Mouse (Mus musculus): Measurements from ENCODE around the gene Arhgef17. TPM values are rescaled to one million over a fixed set of nuclear protein-coding genes. Genes with fewer than 3 reads are reported as not detected.
"Not testable (repeated sequence)": the region's sequence is repeated elsewhere in the genome, so short reads cannot be mapped to it uniquely, and the experiment has no call there.

Gene Arhgef17
- polyA plus RNA-seq, 1 experiment from 2014 or later = 6.5 TPM

DNA sequence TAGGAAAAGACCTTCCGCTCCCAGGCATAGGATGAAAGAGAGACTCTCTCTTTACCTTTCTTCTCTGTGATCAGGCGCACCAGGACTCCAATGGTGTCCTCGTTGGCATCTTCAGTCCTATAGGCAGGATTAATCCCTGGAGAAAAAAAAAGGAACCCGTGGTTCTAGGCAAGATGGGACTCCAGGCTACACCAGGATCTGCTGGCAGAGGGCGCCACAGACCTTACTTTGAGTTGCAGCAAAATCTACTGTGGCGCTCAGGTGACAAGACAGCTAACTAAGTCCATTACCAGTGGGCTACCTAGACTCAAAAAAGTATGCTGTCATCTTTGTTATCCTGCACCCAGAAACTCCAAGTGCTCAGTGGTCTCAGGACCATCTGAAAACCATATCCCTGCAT is 83.2 kb downstream of the Arhgef17 start:
- ATAC-seq (ENCODE audit: low FRiP score) = no peak
- WGBS = 23% methylated on average over 6 of the region's 6 CpGs
- H3K36me3 ChIP-seq (replicated peaks) = no peaks in the 10 kb centered on the region

GRCm38 (mm10) chr7:100847131-100847530 is 84.8 kb downstream of the Arhgef17 start:
- Histone ChIP-seq H3K27ac (no peak overlapping the region), H3K4me2 (no peak overlapping the region), H3K36me3 (replicated peaks) (peaks cover 4% of the 10 kb centered on the region; the same call in 1 of the 2 replicates), H3K4me3 (replicated peaks) (no peak overlapping the region), H3K9ac (no peak overlapping the region), H3K27me3 (no peaks in the 10 kb centered on the region), H3K4me1 (no peaks in the 10 kb centered on the region), H3K9me3 (no peaks in the 10 kb centered on the region)
- ATAC-seq (ENCODE audit: low FRiP score) = no peak
- WGBS = 85% methylated on average over 6 of the region's 6 CpGs

More for the DNA sequence above, 83.2 kb downstream of the Arhgef17 start:
- Histone ChIP-seq H3K27ac (no peak overlapping the region), H3K9ac (no peak overlapping the region), H3K4me3 (replicated peaks) (no peak overlapping the region), H3K4me2 (no peak overlapping the region), H3K9me3 (no peaks in the 10 kb centered on the region), H3K27me3 (no peaks in the 10 kb centered on the region), H3K4me1 (no peaks in the 10 kb centered on the region)

DNA sequence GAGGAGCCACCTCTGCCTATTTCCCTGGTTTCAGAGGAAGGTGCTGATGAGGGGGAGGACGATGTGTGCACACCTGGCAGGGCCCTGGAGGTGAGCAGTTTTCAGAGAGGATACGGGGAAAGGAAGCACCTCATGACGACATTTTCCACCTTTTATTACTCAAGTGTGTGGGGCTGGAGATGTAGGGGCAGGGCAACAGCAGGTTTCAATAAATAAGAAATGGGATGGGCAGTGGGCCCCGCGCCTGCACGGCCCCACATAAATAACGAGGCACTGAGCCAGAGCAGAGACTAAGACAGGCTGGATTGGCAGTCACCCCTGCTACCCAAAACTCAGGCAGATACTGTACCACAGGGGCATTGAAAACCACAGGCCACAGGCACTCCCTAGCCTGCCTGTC is 85.9 kb downstream of the Arhgef17 start:
- not testable (repeated sequence) for ATAC-seq (ENCODE audit: low FRiP score); H3K4me3 ChIP-seq (replicated peaks); H3K9ac ChIP-seq; H3K27ac ChIP-seq; H3K27me3 ChIP-seq; H3K4me2 ChIP-seq; H3K4me1 ChIP-seq; H3K9me3 ChIP-seq
- WGBS = 81% methylated on average over 7 of the region's 7 CpGs
- peaks cover 11% of the 10 kb centered on the region; the same call in 1 of the 2 replicates for H3K36me3 ChIP-seq (replicated peaks)

GRCm38 (mm10) chr7:100845412-100845811 is 86.5 kb downstream of the Arhgef17 start:
- Histone ChIP-seq H3K36me3 (replicated peaks) (peaks cover 11% of the 10 kb centered on the region; the same call in 1 of the 2 replicates), H3K4me1 (no peaks in the 10 kb centered on the region), H3K27ac (no peak overlapping the region), H3K4me3 (replicated peaks) (no peak overlapping the region), H3K9me3 (no peaks in the 10 kb centered on the region), H3K4me2 (no peak overlapping the region), H3K9ac (no peak overlapping the region), H3K27me3 (no peaks in the 10 kb centered on the region)
- no peak for ATAC-seq (ENCODE audit: low FRiP score)
- WGBS = 68% methylated on average over 1 of the region's 1 CpGs

DNA sequence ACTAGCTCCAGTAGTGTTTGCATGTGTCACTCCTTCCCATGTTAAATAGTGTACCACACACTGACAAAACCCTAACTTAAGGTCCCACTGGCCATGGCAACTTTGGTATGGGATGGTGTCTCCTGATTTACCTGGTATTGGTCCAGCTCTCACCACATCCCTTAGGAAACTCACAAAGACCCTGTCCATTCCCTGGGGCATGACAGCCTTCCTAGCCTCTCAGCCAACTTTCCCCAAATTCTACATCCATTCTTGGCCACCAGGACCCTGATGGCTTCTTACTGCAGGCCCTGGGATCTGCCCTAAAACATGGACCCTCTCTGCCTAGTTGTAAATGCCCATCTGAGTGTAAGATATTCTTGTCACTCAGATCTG is 86.9 kb downstream of the Arhgef17 start:
- H3K27me3 ChIP-seq = no peaks in the 10 kb centered on the region
- no peak overlapping the region for H3K27ac ChIP-seq
- no peaks in the 10 kb centered on the region for H3K9me3 ChIP-seq
- no peak overlapping the region for H3K4me2 ChIP-seq
- ATAC-seq (ENCODE audit: low FRiP score) = no peak
- no peak overlapping the region for H3K4me3 ChIP-seq (replicated peaks)
- H3K36me3 ChIP-seq (replicated peaks) = peaks cover 11% of the 10 kb centered on the region; the same call in 1 of the 2 replicates
- no peaks in the 10 kb centered on the region for H3K4me1 ChIP-seq
- H3K9ac ChIP-seq = no peak overlapping the region

- WGBS = 80% methylated on average over 2 of the region's 2 CpGs
- ATAC-seq (ENCODE audit: low FRiP score) = no peak
- Histone ChIP-seq H3K27ac (peak overlapping the region; percentile 13; the same call in 1 of the 2 replicates), H3K9me3 (no peaks in the 10 kb centered on the region), H3K4me2 (no peak overlapping the region), H3K4me3 (replicated peaks) (no peak overlapping the region), H3K27me3 (no peaks in the 10 kb centered on the region), H3K4me1 (no peaks in the 10 kb centered on the region), H3K9ac (no peak overlapping the region), H3K36me3 (replicated peaks) (peaks cover 14% of the 10 kb centered on the region; the same call in 1 of the 2 replicates)
Observed at GRCm38 (mm10) chr7:100844385-100845025, 87.4 kb downstream of the Arhgef17 start.

- H3K27ac ChIP-seq = no peak overlapping the region
- no peaks in the 10 kb centered on the region for H3K9me3 ChIP-seq
- H3K4me1 ChIP-seq = no peaks in the 10 kb centered on the region
- no peak overlapping the region for H3K4me3 ChIP-seq (replicated peaks)
- peaks cover 19% of the 10 kb centered on the region; the same call in 1 of the 2 replicates for H3K36me3 ChIP-seq (replicated peaks)
- no peak overlapping the region for H3K4me2 ChIP-seq
- no peak overlapping the region for H3K9ac ChIP-seq
- WGBS = 91% methylated on average over 2 of the region's 2 CpGs
- ATAC-seq (ENCODE audit: low FRiP score) = no peak
- H3K27me3 ChIP-seq = no peaks in the 10 kb centered on the region
Observed at GRCm38 (mm10) chr7:100843866-100844265, 88.0 kb downstream of the Arhgef17 start.

- no peak for ATAC-seq (ENCODE audit: low FRiP score)
- H3K36me3 ChIP-seq (replicated peaks) = peaks cover 30% of the 10 kb centered on the region
- no peaks in the 10 kb centered on the region for H3K27me3 ChIP-seq
- WGBS = 84% methylated on average over 5 of the region's 5 CpGs
- H3K4me3 ChIP-seq (replicated peaks) = no peak overlapping the region
- no peaks in the 10 kb centered on the region for H3K9me3 ChIP-seq
- H3K4me1 ChIP-seq = no peaks in the 10 kb centered on the region
- H3K27ac ChIP-seq = no peak overlapping the region
- H3K9ac ChIP-seq = no peak overlapping the region
- no peak overlapping the region for H3K4me2 ChIP-seq
Observed at GRCm38 (mm10) chr7:100842175-100842574, 89.7 kb downstream of the Arhgef17 start.

DNA sequence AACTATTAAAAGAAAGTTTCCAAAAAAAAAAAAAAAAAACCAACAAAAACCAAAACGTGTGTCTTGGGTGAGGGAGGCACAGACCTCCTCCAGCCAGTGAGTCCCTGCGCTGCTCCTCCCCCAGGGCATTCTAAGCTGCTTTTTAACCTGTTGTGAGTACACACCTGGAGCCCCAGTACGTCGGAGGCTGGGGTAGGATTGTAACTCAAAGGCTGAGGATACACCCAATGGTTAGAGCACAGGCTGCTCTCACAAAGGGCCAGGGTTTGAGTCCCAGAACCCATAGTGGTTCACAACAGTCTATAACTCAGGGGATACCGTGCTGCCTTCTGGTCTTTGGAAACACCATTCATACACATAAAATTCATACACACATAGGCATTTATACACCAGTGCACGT is 90.3 kb downstream of the Arhgef17 start:
- Histone ChIP-seq H3K9ac (no peak overlapping the region), H3K4me3 (replicated peaks) (no peak overlapping the region), H3K4me1 (no peaks in the 10 kb centered on the region), H3K4me2 (no peak overlapping the region), H3K9me3 (no peaks in the 10 kb centered on the region), H3K27ac (no peak overlapping the region), H3K36me3 (replicated peaks) (peaks cover 35% of the 10 kb centered on the region), H3K27me3 (no peaks in the 10 kb centered on the region)
- no peak for ATAC-seq (ENCODE audit: low FRiP score)
- 90% methylated on average over 6 of the region's 6 CpGs for WGBS

DNA sequence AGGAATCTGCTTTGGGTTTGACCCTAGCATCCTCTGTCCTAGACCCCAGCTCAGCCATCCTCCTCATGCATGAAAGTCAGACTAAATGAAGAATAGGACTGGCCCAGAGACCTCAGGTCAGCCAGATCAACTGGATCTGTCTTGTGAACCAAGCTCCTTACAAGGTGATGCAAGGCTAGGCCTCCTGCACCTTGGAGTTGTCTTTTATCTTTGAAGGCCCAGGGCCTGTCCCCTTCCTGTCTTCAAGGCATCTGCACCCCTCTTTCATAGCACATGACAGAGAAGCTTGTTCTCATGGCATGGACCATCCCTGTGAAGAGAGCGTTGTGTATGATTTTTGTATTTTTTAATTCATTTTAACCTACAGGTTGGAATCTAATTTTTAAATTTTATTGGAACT is 91.0 kb downstream of the Arhgef17 start:
- no peak overlapping the region for H3K9ac ChIP-seq
- no peak for ATAC-seq (ENCODE audit: low FRiP score)
- H3K4me3 ChIP-seq (replicated peaks) = no peak overlapping the region
- no peaks in the 10 kb centered on the region for H3K9me3 ChIP-seq
- no peak overlapping the region for H3K4me2 ChIP-seq
- H3K4me1 ChIP-seq = no peaks in the 10 kb centered on the region
- no peaks in the 10 kb centered on the region for H3K27me3 ChIP-seq
- WGBS = 97% methylated on average over 1 of the region's 1 CpGs
- peaks cover 41% of the 10 kb centered on the region for H3K36me3 ChIP-seq (replicated peaks)
- no peak overlapping the region for H3K27ac ChIP-seq

GRCm38 (mm10) chr7:100839632-100840402 is 92.1 kb downstream of the Arhgef17 start:
- Histone ChIP-seq H3K4me1 (no peaks in the 10 kb centered on the region), H3K36me3 (replicated peaks) (peaks cover 50% of the 10 kb centered on the region), H3K9ac (no peak overlapping the region), H3K9me3 (no peaks in the 10 kb centered on the region), H3K4me2 (no peak overlapping the region), H3K27ac (no peak overlapping the region), H3K27me3 (no peaks in the 10 kb centered on the region), H3K4me3 (replicated peaks) (no peak overlapping the region)
- WGBS = 86% methylated on average over 6 of the region's 6 CpGs
- no peak for ATAC-seq (ENCODE audit: low FRiP score)

GRCm38 (mm10) chr7:100837701-100838100 is 94.2 kb downstream of the Arhgef17 start:
- no peak for ATAC-seq (ENCODE audit: low FRiP score)
- Histone ChIP-seq H3K27me3 (no peaks in the 10 kb centered on the region), H3K4me1 (no peaks in the 10 kb centered on the region), H3K9me3 (no peaks in the 10 kb centered on the region), H3K36me3 (replicated peaks) (peaks cover 55% of the 10 kb centered on the region), H3K9ac (no peak overlapping the region), H3K4me3 (replicated peaks) (no peak overlapping the region), H3K27ac (no peak overlapping the region), H3K4me2 (no peak overlapping the region)
- 71% methylated on average over 1 of the region's 1 CpGs for WGBS

- Histone ChIP-seq H3K4me1 (no peaks in the 10 kb centered on the region), H3K27me3 (no peaks in the 10 kb centered on the region), H3K4me2 (no peak overlapping the region), H3K27ac (no peak overlapping the region), H3K4me3 (replicated peaks) (no peak overlapping the region), H3K9ac (no peak overlapping the region), H3K36me3 (replicated peaks) (peaks cover 49% of the 10 kb centered on the region), H3K9me3 (no peaks in the 10 kb centered on the region)
- WGBS = 93% methylated on average over 10 of the region's 10 CpGs
- ATAC-seq (ENCODE audit: low FRiP score) = no peak
Observed at GRCm38 (mm10) chr7:100836657-100837056, 95.2 kb downstream of the Arhgef17 start.
